Mouse (Mus musculus): ENCODE measurements around the gene Vpreb1.

- TF ChIP-seq CTCF (IDR thresholded peaks at IDR 0.05; ENCODE audit: extremely low read depth, insufficient read length, insufficient replicate concordance, low read depth, low read length) (no peak), POLR2A (IDR thresholded peaks at IDR 0.05; ENCODE audit: low read depth, low read length) (no peak)
Observed at GRCm38 (mm10) chr16:16879025-16879424, 8.4 kb upstream of the Vpreb1 start.
